Mouse (Mus musculus): ENCODE results near the gene Pih1d1.
A peak's percentile ranks its signal among the peaks of the same experiment; 100 is the strongest.

DNA sequence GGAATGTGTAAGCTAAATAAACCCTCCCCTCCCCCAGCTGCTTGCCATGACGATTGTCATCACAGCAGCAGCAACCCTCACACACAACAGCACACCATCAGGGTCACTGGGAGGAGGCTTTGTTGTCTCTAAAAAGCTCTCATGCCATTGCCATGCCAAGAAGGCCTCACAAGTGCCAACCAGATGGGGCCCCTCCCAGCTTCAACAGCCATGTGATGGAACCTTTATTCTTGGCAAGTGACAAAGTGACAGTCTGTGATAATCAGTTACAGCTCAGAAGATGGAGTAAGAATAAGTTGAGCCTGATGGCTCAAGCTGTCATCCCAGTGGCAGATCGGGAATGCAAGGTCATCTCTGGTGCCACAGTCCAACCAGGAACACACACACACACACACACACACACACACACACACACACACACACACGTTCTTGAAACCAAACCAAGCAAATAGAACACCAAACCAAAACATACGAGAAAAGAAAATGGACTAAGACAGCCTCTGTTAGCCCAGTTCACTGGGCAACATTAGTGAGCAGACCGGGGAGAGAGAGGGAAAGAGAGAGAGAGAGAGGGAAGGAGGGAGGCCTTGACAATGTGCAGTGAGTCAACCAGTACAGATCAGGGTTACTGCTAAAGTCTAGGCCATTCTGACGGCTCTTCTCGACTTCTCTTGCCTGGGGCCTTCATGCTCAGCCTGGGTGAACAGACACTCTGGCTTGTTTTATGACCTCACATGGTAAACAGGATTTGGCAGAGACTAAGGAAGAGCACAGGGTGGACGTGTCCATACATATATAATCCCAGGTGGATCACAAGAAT, 14.0 kb upstream of the Pih1d1 start:
- TF ChIP-seq MXI1 (IDR thresholded peaks at IDR 0.05; ENCODE audit: low read depth, low read length), result no peak
- TF ChIP-seq MYC (IDR thresholded peaks at IDR 0.05; ENCODE audit: low read depth, low read length), result no peak
- no peak for TF ChIP-seq POLR2A (IDR thresholded peaks at IDR 0.05; ENCODE audit: control insufficient read depth in 1 of 2, insufficient read depth in 1 of 2, low read depth in 1 of 2, low read length in 2 of 2, poor library complexity in 1 of 2)
- TF ChIP-seq EP300 (IDR thresholded peaks at IDR 0.05; ENCODE audit: low read depth in 1 of 2, low read length in 2 of 2), result no peak
- TF ChIP-seq HCFC1 (IDR thresholded peaks at IDR 0.05; ENCODE audit: low read depth, low read length), result no peak
- no peak for TF ChIP-seq GATA1 (IDR thresholded peaks at IDR 0.05; ENCODE audit: low read depth, low read length)
- TF ChIP-seq BHLHE40 (IDR thresholded peaks at IDR 0.05; ENCODE audit: borderline replicate concordance, low read depth, low read length), result no peak
- no peak for TF ChIP-seq CHD2 (IDR thresholded peaks at IDR 0.05; ENCODE audit: low read length)
- no peak for TF ChIP-seq ZMIZ1 (IDR thresholded peaks at IDR 0.05; ENCODE audit: low read depth, low read length)
- TF ChIP-seq USF1 (IDR thresholded peaks at IDR 0.05; ENCODE audit: low read depth, low read length), result 0 out of 2 replicates have a peak, but pooled peaks have one; percentile 7
- TF ChIP-seq TCF12 (IDR thresholded peaks at IDR 0.05; ENCODE audit: low read depth, low read length), result no peak
- TF ChIP-seq MAX (IDR thresholded peaks at IDR 0.05; ENCODE audit: low read length), result no peak
- no peak for TF ChIP-seq ETS1 (IDR thresholded peaks at IDR 0.05; ENCODE audit: low read depth, low read length)
- no peak for TF ChIP-seq CTCF (IDR thresholded peaks at IDR 0.05 in 2 of 3, conservative IDR thresholded peaks at IDR 0.05 in 1 of 3; ENCODE audit: control insufficient read depth in 1 of 3, insufficient read depth in 1 of 3, low read depth in 2 of 3, low read length in 3 of 3, poor library complexity in 1 of 3, severe bottlenecking in 1 of 3)
